Mouse (Mus musculus) lung, postnatal 10 days (tissue): ENCODE data around the gene Nup188.

ENCODE experiments used
- DNase-seq: peaks from one replicate; pipeline ENCODE4 v3.0.0; 2021

Gene Nup188

DNA sequence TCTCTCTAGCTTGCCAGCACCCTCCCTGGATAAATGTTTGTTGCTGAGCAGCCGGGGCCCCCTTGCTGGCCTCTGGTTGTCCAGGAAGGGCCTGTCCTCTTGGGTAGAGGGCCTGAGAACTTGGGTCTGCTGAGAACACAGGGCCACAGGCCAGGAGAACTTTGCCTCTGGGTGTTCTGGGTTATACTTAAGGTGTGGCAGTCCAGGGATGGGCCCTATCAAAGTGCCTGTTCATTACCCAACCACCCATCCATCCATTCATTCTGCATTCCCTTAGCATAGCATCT is 107.1 kb downstream of the Nup188 start:
- no peak for DNase-seq
